Mouse (Mus musculus) midbrain, embryonic 14.5 days (tissue): ENCODE measurements around the gene Matn1. TPM values are rescaled to one million over a fixed set of nuclear protein-coding genes. Genes with fewer than 3 reads are reported as not detected.

Source experiments
- ATAC-seq: fragments of 200-750 bp; cut with Nextera tagmentation; 2 replicates; pipeline ENCODE4 v1.8.0; 2017; ENCODE audit warnings: moderate number of reproducible peaks, moderate library complexity; ENCODE audit not compliant: low FRiP score, low TSS enrichment
- DNase-seq: peaks from one replicate; pipeline ENCODE4 v3.0.0-alpha.2; 2015
- H3K27ac ChIP-seq: fragments of 300-500 bp; sonication (generic); replicated peaks from 2 replicates; pipeline ENCODE4 v1.5.1; 2014; ENCODE audit warnings: mild to moderate bottlenecking, low read depth, low read length, moderate library complexity
- H3K27me3 ChIP-seq: fragments of 300-500 bp; sonication (generic); 2 replicates; pipeline ENCODE4 v1.6.1; 2014; ENCODE audit warnings: low read length, control low read depth, mixed read lengths; ENCODE audit not compliant: control insufficient read depth, insufficient read depth
- H3K36me3 ChIP-seq: fragments of 300-500 bp; sonication (generic); 2 replicates; pipeline ENCODE4 v1.6.1; 2014; ENCODE audit warnings: low read length, control low read depth; ENCODE audit not compliant: control insufficient read depth, insufficient read depth
- H3K4me1 ChIP-seq: fragments of 300-500 bp; sonication (generic); 2 replicates; pipeline ENCODE4 v1.6.1; 2014; ENCODE audit warnings: mild to moderate bottlenecking, antibody characterized with exemption, low read length, control low read depth; ENCODE audit not compliant: control insufficient read depth, insufficient read depth
- H3K4me2 ChIP-seq: fragments of 300-500 bp; sonication (generic); 2 replicates; pipeline ENCODE4 v1.6.1; 2014; ENCODE audit warnings: mild to moderate bottlenecking, low read length, moderate library complexity
- H3K4me3 ChIP-seq: fragments of 300-500 bp; sonication (generic); replicated peaks from 2 replicates; pipeline ENCODE4 v1.5.1; 2014; ENCODE audit warnings: low read depth, low read length
- H3K9ac ChIP-seq: fragments of 300-500 bp; sonication (generic); replicated peaks from 2 replicates; pipeline ENCODE4 v1.6.1; 2014; ENCODE audit warnings: mild to moderate bottlenecking, low read length, moderate library complexity
- H3K9me3 ChIP-seq: fragments of 300-500 bp; sonication (generic); 2 replicates; pipeline ENCODE4 v1.6.1; 2016; ENCODE audit warnings: low read length, control low read depth, mixed read lengths; ENCODE audit not compliant: control insufficient read depth
- WGBS: fragments of 180-500 bp; shearing (Covaris S2); extraction: QIAGEN DNeasy Blood & Tissue Kit; methylation state at CpG from one replicate; pipeline ENCODE4 v1.1.7; 2014; 5-methylcytosine and 5-hydroxymethylcytosine counted together
- polyA plus RNA-seq: library from polyadenylated mRNA; unstranded; fragments of >200 nt; fragmentation: Nextera tagmentation; extraction: Ambion mirVana; gene quantifications from 2 replicates; pipeline ENCODE4 v1.2.1, GENCODE M21; 2014

The Matn1 gene
- polyA plus RNA-seq, 1 experiment from 2014 or later, result not detected

- 31% methylated on average over 17 of the region's 17 CpGs for WGBS
- 0 out of 2 replicates have a peak, but pooled peaks cover 8% of the 10 kb centered on the region for H3K4me1 ChIP-seq
- no peak overlapping the region for H3K9ac ChIP-seq
- DNase-seq (peak; percentile 55), ATAC-seq (no peak)
- H3K36me3 ChIP-seq, result no peaks in the 10 kb centered on the region
- no peak overlapping the region for H3K4me2 ChIP-seq
- peak overlapping the region; percentile 61 for H3K27ac ChIP-seq
- no peaks in the 10 kb centered on the region for H3K27me3 ChIP-seq
- H3K9me3 ChIP-seq, result no peaks in the 10 kb centered on the region
- H3K4me3 ChIP-seq, result no peak overlapping the region
Observed at GRCm38 (mm10) chr4:130984416-130985182, 40.4 kb downstream of the Matn1 start.

GRCm38 (mm10) chr4:130987046-130987445, 42.9 kb downstream of the Matn1 start:
- Histone ChIP-seq H3K27me3 (no peaks in the 10 kb centered on the region), H3K9ac (no peak overlapping the region), H3K36me3 (no peaks in the 10 kb centered on the region), H3K4me1 (0 out of 2 replicates have a peak, but pooled peaks cover 8% of the 10 kb centered on the region), H3K9me3 (no peaks in the 10 kb centered on the region), H3K4me3 (no peak overlapping the region), H3K4me2 (no peak overlapping the region), H3K27ac (no peak overlapping the region)
- no peak for ATAC-seq
- 83% methylated on average over 4 of the region's 4 CpGs for WGBS
- no peak for DNase-seq

GRCm38 (mm10) chr4:130988219-130988839, 44.1 kb downstream of the Matn1 start:
- WGBS, result 87% methylated on average over 6 of the region's 6 CpGs
- Histone ChIP-seq H3K36me3 (no peaks in the 10 kb centered on the region), H3K4me3 (no peak overlapping the region), H3K27me3 (no peaks in the 10 kb centered on the region), H3K4me2 (no peak overlapping the region), H3K27ac (no peak overlapping the region), H3K9ac (no peak overlapping the region), H3K9me3 (no peaks in the 10 kb centered on the region), H3K4me1 (0 out of 2 replicates have a peak, but pooled peaks cover 8% of the 10 kb centered on the region)
- no peak for ATAC-seq
- no peak for DNase-seq

- 70% methylated on average over 9 of the region's 9 CpGs for WGBS
- Histone ChIP-seq H3K36me3 (no peaks in the 10 kb centered on the region), H3K4me2 (no peak overlapping the region), H3K9ac (no peak overlapping the region), H3K27me3 (no peaks in the 10 kb centered on the region), H3K4me1 (0 out of 2 replicates have a peak, but pooled peaks cover 7% of the 10 kb centered on the region), H3K27ac (no peak overlapping the region), H3K9me3 (no peaks in the 10 kb centered on the region), H3K4me3 (no peak overlapping the region)
- ATAC-seq (no peak), DNase-seq (peak; percentile 41)
Observed at GRCm38 (mm10) chr4:130989146-130989545, 45.0 kb downstream of the Matn1 start.

GRCm38 (mm10) chr4:130990966-130991365, 46.8 kb downstream of the Matn1 start:
- Histone ChIP-seq H3K9me3 (no peaks in the 10 kb centered on the region), H3K27me3 (no peaks in the 10 kb centered on the region), H3K27ac (no peak overlapping the region), H3K4me2 (no peak overlapping the region), H3K4me1 (no peaks in the 10 kb centered on the region), H3K36me3 (no peaks in the 10 kb centered on the region), H3K4me3 (no peak overlapping the region), H3K9ac (no peak overlapping the region)
- ATAC-seq (no peak), DNase-seq (no peak)
- WGBS, result 96% methylated on average over 5 of the region's 5 CpGs

- DNase-seq (no peak), ATAC-seq (no peak)
- 90% methylated on average over 8 of the region's 8 CpGs for WGBS
- Histone ChIP-seq H3K27ac (no peak overlapping the region), H3K9ac (no peak overlapping the region), H3K4me3 (no peak overlapping the region), H3K27me3 (no peaks in the 10 kb centered on the region), H3K4me2 (no peak overlapping the region), H3K36me3 (no peaks in the 10 kb centered on the region), H3K4me1 (no peaks in the 10 kb centered on the region), H3K9me3 (no peaks in the 10 kb centered on the region)
Observed at GRCm38 (mm10) chr4:130994556-130994955, 50.4 kb downstream of the Matn1 start.

- Histone ChIP-seq H3K36me3 (no peaks in the 10 kb centered on the region), H3K27ac (0 out of 2 replicates have a peak overlapping the region, but pooled peaks have one; percentile 37), H3K4me1 (no peaks in the 10 kb centered on the region), H3K9me3 (no peaks in the 10 kb centered on the region), H3K9ac (no peak overlapping the region), H3K4me2 (no peak overlapping the region), H3K27me3 (no peaks in the 10 kb centered on the region), H3K4me3 (no peak overlapping the region)
- no peak for DNase-seq
- ATAC-seq, result no peak
- WGBS, result 69% methylated on average over 5 of the region's 5 CpGs
Observed at GRCm38 (mm10) chr4:130999744-131000527, 55.8 kb downstream of the Matn1 start.

GRCm38 (mm10) chr4:131000614-131001178, 56.5 kb downstream of the Matn1 start:
- no peak overlapping the region for H3K4me2 ChIP-seq
- DNase-seq (peak; percentile 62), ATAC-seq (no peak)
- H3K9me3 ChIP-seq, result no peaks in the 10 kb centered on the region
- no peak overlapping the region for H3K27ac ChIP-seq
- H3K27me3 ChIP-seq, result no peaks in the 10 kb centered on the region
- H3K36me3 ChIP-seq, result no peaks in the 10 kb centered on the region
- no peaks in the 10 kb centered on the region for H3K4me1 ChIP-seq
- H3K9ac ChIP-seq, result no peak overlapping the region
- WGBS, result 60% methylated on average over 15 of the region's 15 CpGs
- H3K4me3 ChIP-seq, result no peak overlapping the region
